Mouse (Mus musculus) hindbrain, embryonic 11.5 days (tissue): ENCODE data around the gene Rerg. TPM values are rescaled to one million over a fixed set of nuclear protein-coding genes. Genes with fewer than 3 reads are reported as not detected.

Experiments used
- ATAC-seq: fragments of 200-750 bp; cut with Nextera tagmentation; 2 replicates; pipeline ENCODE4 v1.8.0; 2017; ENCODE audit warnings: mild to moderate bottlenecking, moderate TSS enrichment, moderate library complexity; ENCODE audit not compliant: low FRiP score
- DNase-seq: peaks from one replicate; pipeline ENCODE4 v3.0.0-alpha.2; 2015; ENCODE audit warnings: low spot score
- H3K27ac ChIP-seq: fragments of 300-500 bp; sonication (generic); 2 replicates; pipeline ENCODE4 v1.5.1; 2014; ENCODE audit warnings: mild to moderate bottlenecking, low read depth, low read length
- H3K27me3 ChIP-seq: fragments of 300-500 bp; sonication (generic); 2 replicates; pipeline ENCODE4 v1.6.1; 2014; ENCODE audit warnings: mild to moderate bottlenecking, low read length, moderate library complexity, mixed read lengths; ENCODE audit not compliant: control insufficient read depth, insufficient read depth
- H3K36me3 ChIP-seq: fragments of 300-500 bp; sonication (generic); 2 replicates; pipeline ENCODE4 v1.6.1; 2014; ENCODE audit warnings: mild to moderate bottlenecking, low read length, moderate library complexity, mixed read lengths; ENCODE audit not compliant: control insufficient read depth, insufficient read depth
- H3K4me1 ChIP-seq: fragments of 300-500 bp; sonication (generic); replicated peaks from 2 replicates; pipeline ENCODE4 v1.6.1; 2014; ENCODE audit warnings: low read length, mixed read lengths; ENCODE audit not compliant: control insufficient read depth, insufficient read depth
- H3K4me2 ChIP-seq: fragments of 300-500 bp; sonication (generic); replicated peaks from 2 replicates; pipeline ENCODE4 v1.6.1; 2014; ENCODE audit warnings: mild to moderate bottlenecking, low read depth, low read length
- H3K4me3 ChIP-seq: fragments of 300-500 bp; sonication (generic); 2 replicates; pipeline ENCODE4 v1.5.1; 2014; ENCODE audit warnings: low read depth, low read length
- H3K9ac ChIP-seq: fragments of 300-500 bp; sonication (generic); 2 replicates; pipeline ENCODE4 v1.6.1; 2014; ENCODE audit warnings: low read depth, low read length
- H3K9me3 ChIP-seq: fragments of 300-500 bp; sonication (generic); 2 replicates; pipeline ENCODE4 v1.6.1; 2016; ENCODE audit warnings: low read length; ENCODE audit not compliant: control insufficient read depth
- WGBS: fragments of 180-500 bp; shearing (Covaris S2); extraction: QIAGEN DNeasy Blood & Tissue Kit; methylation state at CpG from one replicate; pipeline ENCODE4 v1.1.7; 2014; 5-methylcytosine and 5-hydroxymethylcytosine counted together
- polyA plus RNA-seq: library from polyadenylated mRNA; unstranded; fragments of >200 nt; fragmentation: Nextera tagmentation; extraction: Ambion mirVana; gene quantifications from 2 replicates; pipeline ENCODE4 v1.2.1, GENCODE M21; 2014

The Rerg gene
- polyA plus RNA-seq, 1 experiment from 2014 or later: 1.9 TPM

DNA sequence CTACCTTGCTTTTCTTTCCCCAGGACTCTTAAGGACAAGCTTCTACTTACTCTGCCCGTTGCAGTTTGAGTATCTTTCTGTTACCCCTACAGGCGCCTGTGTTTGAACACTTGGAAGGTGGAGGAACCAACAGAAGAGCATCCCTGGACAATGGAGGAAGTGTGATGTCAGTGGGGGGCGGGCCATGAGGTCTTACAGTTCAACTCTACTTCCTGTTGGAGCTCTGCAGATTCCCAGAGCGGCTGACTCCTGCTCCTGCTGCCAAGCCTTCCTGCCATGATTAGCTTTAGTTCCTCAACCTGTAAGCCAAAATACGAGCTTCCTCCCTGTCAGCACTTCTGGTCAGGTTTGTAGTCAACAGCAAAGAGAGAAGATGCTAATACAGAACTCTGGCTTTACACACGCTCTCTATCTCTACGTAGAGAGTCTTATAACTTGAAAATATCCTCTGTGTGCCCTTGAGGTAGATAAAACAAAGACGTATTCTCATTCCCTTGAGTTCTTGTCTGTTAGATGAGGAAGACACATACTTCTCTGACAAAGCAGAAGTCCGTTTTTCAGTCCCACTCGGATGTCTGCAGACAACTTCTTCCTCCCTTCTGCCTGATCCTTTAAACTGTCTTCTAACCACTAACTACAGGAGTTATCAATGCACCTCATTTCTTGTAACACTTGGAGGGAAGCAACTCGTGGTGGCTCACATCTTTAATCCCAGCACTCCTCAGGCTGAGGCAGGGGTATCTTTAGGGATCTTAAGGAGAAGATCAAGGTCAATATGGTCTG lies 13.7 kb downstream of the Rerg start:
- H3K4me1 ChIP-seq: no peaks in the 10 kb centered on the region
- H3K36me3 ChIP-seq: no peaks in the 10 kb centered on the region
- H3K4me2 ChIP-seq: no peak overlapping the region
- no peak overlapping the region for H3K4me3 ChIP-seq
- DNase-seq: no peak
- no peak for ATAC-seq
- no peak overlapping the region for H3K27ac ChIP-seq
- H3K9ac ChIP-seq: no peak overlapping the region
- H3K9me3 ChIP-seq: no peaks in the 10 kb centered on the region
- no peaks in the 10 kb centered on the region for H3K27me3 ChIP-seq
- 84% methylated on average over 11 of the region's 11 CpGs for WGBS

DNA sequence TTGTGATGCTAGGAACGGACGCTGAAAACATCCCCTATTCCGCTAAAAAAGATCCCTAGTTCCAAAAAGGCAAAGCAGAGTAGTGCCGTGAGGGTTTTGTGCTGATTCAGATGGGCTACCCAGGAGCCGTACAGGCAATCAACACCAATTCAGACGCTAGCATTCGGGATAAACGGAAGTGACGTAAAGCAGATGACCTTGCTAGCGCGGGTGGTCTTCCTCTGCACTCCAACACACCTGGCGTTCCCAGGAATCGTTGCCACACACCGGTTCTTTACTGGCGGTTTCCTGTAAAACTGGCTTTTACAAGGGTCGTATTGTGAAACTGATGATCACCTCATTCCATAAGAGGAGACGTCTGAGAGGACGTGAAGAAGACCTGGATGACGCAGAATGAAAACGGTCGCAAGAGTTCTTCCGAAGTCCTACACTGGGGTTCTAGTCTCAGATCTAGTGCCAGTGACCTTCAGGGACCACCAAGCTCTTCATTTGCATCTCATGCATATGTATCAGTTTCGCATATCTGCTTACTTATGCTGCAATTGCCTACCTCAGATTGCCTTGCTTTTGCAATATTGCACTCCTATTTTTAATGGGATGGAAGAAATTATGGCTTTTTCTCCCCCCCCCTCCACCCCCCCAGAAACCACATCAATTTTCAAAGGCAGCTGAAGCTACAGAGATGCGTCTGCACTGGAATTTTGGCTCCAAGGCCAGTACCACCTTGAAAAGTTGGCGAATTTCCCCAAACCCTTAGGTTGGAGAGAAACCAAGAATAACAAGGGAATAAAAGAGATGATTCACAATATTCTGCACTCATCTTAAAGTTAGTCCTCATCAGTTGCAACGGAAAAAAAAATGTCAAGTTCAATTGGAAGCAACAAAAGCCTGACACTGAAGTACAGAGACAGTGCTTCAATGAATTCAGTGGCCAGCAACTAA lies 14.8 kb downstream of the Rerg start:
- H3K4me1 ChIP-seq: no peaks in the 10 kb centered on the region
- WGBS: 71% methylated on average over 26 of the region's 26 CpGs
- no peaks in the 10 kb centered on the region for H3K9me3 ChIP-seq
- H3K9ac ChIP-seq: no peak overlapping the region
- no peak overlapping the region for H3K4me3 ChIP-seq
- no peaks in the 10 kb centered on the region for H3K27me3 ChIP-seq
- no peak overlapping the region for H3K27ac ChIP-seq
- DNase-seq: no peak
- H3K4me2 ChIP-seq: no peak overlapping the region
- H3K36me3 ChIP-seq: no peaks in the 10 kb centered on the region
- ATAC-seq: no peak

DNA sequence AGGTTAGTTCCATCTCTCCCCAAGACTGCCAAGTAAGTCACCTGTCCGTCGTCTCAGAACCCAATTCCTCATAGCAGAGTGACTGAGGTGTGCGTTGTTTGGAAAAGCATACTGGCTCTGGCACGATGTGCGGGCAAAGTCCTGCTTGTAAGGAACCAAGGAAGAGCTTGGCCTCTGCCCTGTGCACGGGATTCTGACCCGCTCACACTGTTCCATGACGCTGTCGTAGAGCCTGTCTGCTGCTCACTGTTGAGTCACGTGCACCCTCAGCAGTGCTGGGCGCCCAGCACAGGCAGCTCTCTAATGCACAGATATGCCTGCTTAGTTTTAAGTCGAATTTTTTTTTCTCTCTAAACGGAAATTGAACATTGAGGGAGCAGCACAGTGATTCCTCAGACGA lies 17.3 kb downstream of the Rerg start:
- Histone ChIP-seq H3K4me3 (no peak overlapping the region), H3K27me3 (no peaks in the 10 kb centered on the region), H3K4me2 (no peak overlapping the region), H3K27ac (no peak overlapping the region), H3K4me1 (no peaks in the 10 kb centered on the region), H3K36me3 (no peaks in the 10 kb centered on the region), H3K9ac (no peak overlapping the region), H3K9me3 (no peaks in the 10 kb centered on the region)
- DNase-seq (no peak), ATAC-seq (no peak)
- WGBS: 91% methylated on average over 14 of the region's 14 CpGs

- ATAC-seq (no peak), DNase-seq (no peak)
- WGBS: 86% methylated on average over 2 of the region's 2 CpGs
- Histone ChIP-seq H3K36me3 (no peaks in the 10 kb centered on the region), H3K9ac (no peak overlapping the region), H3K4me1 (no peaks in the 10 kb centered on the region), H3K4me2 (no peak overlapping the region), H3K27me3 (no peaks in the 10 kb centered on the region), H3K4me3 (no peak overlapping the region), H3K9me3 (no peaks in the 10 kb centered on the region), H3K27ac (no peak overlapping the region)
Observed at GRCm38 (mm10) chr6:137151015-137151414, 19.3 kb downstream of the Rerg start.

DNA sequence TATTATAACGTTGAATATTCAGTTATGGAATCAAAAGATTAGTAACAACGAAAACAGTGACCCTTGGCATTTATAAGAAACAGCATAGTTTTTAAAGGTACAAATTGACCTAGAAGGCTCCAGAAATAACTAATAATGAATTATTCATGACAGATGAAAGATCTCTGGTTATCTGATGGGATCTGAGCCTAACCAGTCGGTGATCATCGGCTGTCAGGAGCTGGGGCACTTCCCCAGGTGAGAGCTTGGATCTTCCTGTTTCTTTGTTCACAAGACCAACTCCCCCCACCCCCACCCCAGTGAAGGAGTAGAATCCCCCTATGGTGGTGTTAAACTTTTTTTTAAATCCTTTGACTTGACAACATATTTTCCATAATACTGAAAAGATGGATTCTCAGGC lies 20.5 kb downstream of the Rerg start:
- Histone ChIP-seq H3K9me3 (no peaks in the 10 kb centered on the region), H3K4me2 (no peak overlapping the region), H3K4me1 (no peaks in the 10 kb centered on the region), H3K9ac (no peak overlapping the region), H3K27me3 (no peaks in the 10 kb centered on the region), H3K27ac (no peak overlapping the region), H3K4me3 (no peak overlapping the region), H3K36me3 (no peaks in the 10 kb centered on the region)
- WGBS: 88% methylated on average over 4 of the region's 4 CpGs
- ATAC-seq (no peak), DNase-seq (no peak)

DNA sequence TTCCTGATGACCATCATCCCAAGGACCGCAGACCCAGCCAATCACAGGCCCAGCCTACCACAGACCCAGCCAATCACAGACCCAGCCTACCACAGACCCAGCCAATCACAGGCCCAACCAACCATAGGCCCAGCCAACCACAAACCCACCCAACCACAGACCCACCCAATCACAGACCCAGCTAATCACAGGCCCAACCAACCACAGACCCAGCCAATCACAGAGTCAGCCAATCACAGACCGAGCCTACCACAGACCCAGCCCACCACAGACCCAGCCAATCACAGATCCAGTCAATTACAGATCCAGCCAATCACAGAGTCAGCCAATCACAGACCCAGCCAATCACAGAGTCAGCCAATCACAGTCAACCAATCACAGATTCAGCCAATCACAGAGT lies 23.4 kb downstream of the Rerg start:
- Histone ChIP-seq H3K4me3 (no peak overlapping the region), H3K9ac (no peak overlapping the region), H3K36me3 (no peaks in the 10 kb centered on the region), H3K27ac (no peak overlapping the region), H3K27me3 (no peaks in the 10 kb centered on the region), H3K4me2 (no peak overlapping the region), H3K9me3 (no peaks in the 10 kb centered on the region), H3K4me1 (no peaks in the 10 kb centered on the region)
- no peak for ATAC-seq
- 96% methylated on average over 2 of the region's 2 CpGs for WGBS
- no peak for DNase-seq

DNA sequence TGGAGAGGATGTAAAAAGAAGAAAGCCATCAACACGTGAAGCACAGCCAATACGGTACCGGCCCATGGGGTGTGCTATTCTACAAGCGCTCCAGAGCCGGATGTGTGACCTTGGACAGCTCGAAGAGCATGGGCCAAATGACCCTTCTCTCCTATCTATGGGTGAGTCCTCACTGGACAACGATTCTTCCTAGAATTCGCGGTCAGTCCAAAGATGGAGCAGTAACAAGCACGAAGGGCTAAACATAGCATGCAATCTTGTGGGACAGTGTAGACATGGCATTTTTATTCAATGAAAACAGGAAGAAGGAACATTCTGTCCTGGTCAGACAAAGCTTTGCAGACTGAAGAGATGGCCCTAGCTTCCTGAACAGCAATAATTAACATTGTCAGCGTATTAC lies 24.7 kb downstream of the Rerg start:
- 96% methylated on average over 11 of the region's 11 CpGs for WGBS
- no peak overlapping the region for H3K27ac ChIP-seq
- no peaks in the 10 kb centered on the region for H3K27me3 ChIP-seq
- H3K9ac ChIP-seq: no peak overlapping the region
- no peak overlapping the region for H3K4me2 ChIP-seq
- no peaks in the 10 kb centered on the region for H3K9me3 ChIP-seq
- ATAC-seq (no peak), DNase-seq (no peak)
- no peaks in the 10 kb centered on the region for H3K36me3 ChIP-seq
- H3K4me3 ChIP-seq: no peak overlapping the region
- H3K4me1 ChIP-seq: no peaks in the 10 kb centered on the region

GRCm38 (mm10) chr6:137144958-137145535 lies 25.2 kb downstream of the Rerg start:
- H3K4me1 ChIP-seq: no peaks in the 10 kb centered on the region
- H3K27ac ChIP-seq: no peak overlapping the region
- DNase-seq: no peak
- no peak overlapping the region for H3K9ac ChIP-seq
- H3K27me3 ChIP-seq: no peaks in the 10 kb centered on the region
- ATAC-seq: no peak
- no peaks in the 10 kb centered on the region for H3K36me3 ChIP-seq
- no peak overlapping the region for H3K4me3 ChIP-seq
- H3K9me3 ChIP-seq: no peaks in the 10 kb centered on the region
- H3K4me2 ChIP-seq: no peak overlapping the region
- 68% methylated on average over 11 of the region's 11 CpGs for WGBS
